Mouse (Mus musculus) forebrain, embryonic 15.5 days (tissue): ENCODE results near the gene Zbtb48. TPM values are rescaled to one million over a fixed set of nuclear protein-coding genes. Genes with fewer than 3 reads are reported as not detected.
A peak's percentile ranks its signal among the peaks of the same experiment; 100 is the strongest.

Experiments
- ATAC-seq: fragments of 200-750 bp; cut with Nextera tagmentation; replicated peaks from 2 replicates; pipeline ENCODE4 v1.8.0; 2017; ENCODE audit warnings: mild to moderate bottlenecking, moderate TSS enrichment, moderate library complexity
- H3K27ac ChIP-seq: fragments of 300-500 bp; sonication (generic); replicated peaks from 2 replicates; pipeline ENCODE4 v1.5.1; 2015; ENCODE audit warnings: mild to moderate bottlenecking, inconsistent platforms
- H3K27me3 ChIP-seq: fragments of 300-500 bp; sonication (generic); 2 replicates; pipeline ENCODE4 v1.6.1; 2015; ENCODE audit warnings: inconsistent platforms
- H3K36me3 ChIP-seq: fragments of 300-500 bp; sonication (generic); 2 replicates; pipeline ENCODE4 v1.6.1; 2015; ENCODE audit warnings: mild to moderate bottlenecking, inconsistent platforms
- H3K4me1 ChIP-seq: fragments of 300-500 bp; sonication (generic); 2 replicates; pipeline ENCODE4 v1.6.1; 2015; ENCODE audit warnings: inconsistent platforms
- H3K4me2 ChIP-seq: fragments of 300-500 bp; sonication (generic); replicated peaks from 2 replicates; pipeline ENCODE4 v1.6.1; 2015; ENCODE audit warnings: mild to moderate bottlenecking, inconsistent platforms
- H3K4me3 ChIP-seq: fragments of 300-500 bp; sonication (generic); 2 replicates; pipeline ENCODE4 v1.5.1; 2015; ENCODE audit warnings: mild to moderate bottlenecking, inconsistent platforms
- H3K9ac ChIP-seq: fragments of 300-500 bp; sonication (generic); replicated peaks from 2 replicates; pipeline ENCODE4 v1.6.1; 2015; ENCODE audit warnings: mild to moderate bottlenecking, inconsistent platforms
- H3K9me3 ChIP-seq: fragments of 300-500 bp; sonication (generic); 2 replicates; pipeline ENCODE4 v1.6.1; 2016; ENCODE audit warnings: inconsistent platforms
- WGBS: fragments of 180-500 bp; shearing (Covaris S2); methylation state at CpG from one replicate; pipeline ENCODE4 v1.1.7; 2015; ENCODE audit warnings: mixed read lengths; 5-methylcytosine and 5-hydroxymethylcytosine counted together
- polyA plus RNA-seq: library from polyadenylated mRNA; unstranded; fragments of >200 nt; fragmentation: Nextera tagmentation; extraction: Ambion mirVana; gene quantifications from 2 replicates; pipeline ENCODE4 v1.2.1, GENCODE M21; 2015

The Zbtb48 gene
- polyA plus RNA-seq, 1 experiment from 2014 or later = 21.5 TPM

GRCm38 (mm10) chr4:152026751-152027508 is 541 bp downstream of the Zbtb48 start:
- Histone ChIP-seq H3K27me3 (no peaks in the 10 kb centered on the region), H3K27ac (peak overlapping the region; percentile 68), H3K9me3 (no peaks in the 10 kb centered on the region), H3K9ac (peak overlapping the region; percentile 81), H3K4me1 (peaks cover 52% of the 10 kb centered on the region), H3K36me3 (peaks cover 13% of the 10 kb centered on the region; the same call in 1 of the 2 replicates), H3K4me3 (peak overlapping the region; percentile 91), H3K4me2 (peak overlapping the region; percentile 98)
- 1% methylated on average over 41 of the region's 41 CpGs for WGBS
- no peak for ATAC-seq

DNA sequence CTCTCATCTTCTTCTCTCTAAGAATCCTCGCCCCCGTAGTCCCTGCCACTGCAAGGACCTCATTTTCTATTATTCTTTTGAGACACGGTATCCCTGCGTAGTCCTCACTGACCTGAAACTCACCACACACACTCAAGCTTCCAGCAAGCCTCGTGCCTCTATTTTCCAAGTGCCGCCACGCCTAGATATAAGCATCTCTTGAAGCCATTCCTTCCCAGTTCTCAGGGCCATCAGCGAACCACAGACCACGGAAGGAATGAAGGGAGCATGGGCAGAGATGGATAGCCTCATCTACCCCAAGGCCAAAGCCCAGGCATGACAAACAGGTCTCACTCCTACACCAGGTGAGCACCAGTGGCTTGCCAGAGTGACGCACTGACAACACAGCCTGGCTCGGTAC is 2.9 kb downstream of the Zbtb48 start:
- Histone ChIP-seq H3K4me1 (peaks cover 45% of the 10 kb centered on the region), H3K27me3 (no peaks in the 10 kb centered on the region), H3K36me3 (peaks cover 38% of the 10 kb centered on the region), H3K27ac (no peak overlapping the region), H3K4me2 (no peak overlapping the region), H3K9me3 (no peaks in the 10 kb centered on the region), H3K4me3 (no peak overlapping the region), H3K9ac (no peak overlapping the region)
- 95% methylated on average over 11 of the region's 11 CpGs for WGBS
- no peak for ATAC-seq

GRCm38 (mm10) chr4:152022506-152022905 is 5.0 kb downstream of the Zbtb48 start:
- H3K27me3 ChIP-seq = no peaks in the 10 kb centered on the region
- 89% methylated on average over 8 of the region's 8 CpGs for WGBS
- H3K9ac ChIP-seq = no peak overlapping the region
- H3K4me2 ChIP-seq = no peak overlapping the region
- H3K36me3 ChIP-seq = peaks cover 45% of the 10 kb centered on the region
- H3K9me3 ChIP-seq = no peaks in the 10 kb centered on the region
- no peak overlapping the region for H3K27ac ChIP-seq
- ATAC-seq = no peak
- H3K4me3 ChIP-seq = no peak overlapping the region
- peaks cover 33% of the 10 kb centered on the region for H3K4me1 ChIP-seq

GRCm38 (mm10) chr4:152021568-152022097 is 5.8 kb downstream of the Zbtb48 start:
- Histone ChIP-seq H3K27me3 (no peaks in the 10 kb centered on the region), H3K9me3 (no peaks in the 10 kb centered on the region), H3K4me1 (peaks cover 29% of the 10 kb centered on the region), H3K4me2 (no peak overlapping the region), H3K36me3 (peaks cover 45% of the 10 kb centered on the region), H3K9ac (no peak overlapping the region), H3K4me3 (no peak overlapping the region), H3K27ac (no peak overlapping the region)
- no peak for ATAC-seq
- 74% methylated on average over 12 of the region's 12 CpGs for WGBS

DNA sequence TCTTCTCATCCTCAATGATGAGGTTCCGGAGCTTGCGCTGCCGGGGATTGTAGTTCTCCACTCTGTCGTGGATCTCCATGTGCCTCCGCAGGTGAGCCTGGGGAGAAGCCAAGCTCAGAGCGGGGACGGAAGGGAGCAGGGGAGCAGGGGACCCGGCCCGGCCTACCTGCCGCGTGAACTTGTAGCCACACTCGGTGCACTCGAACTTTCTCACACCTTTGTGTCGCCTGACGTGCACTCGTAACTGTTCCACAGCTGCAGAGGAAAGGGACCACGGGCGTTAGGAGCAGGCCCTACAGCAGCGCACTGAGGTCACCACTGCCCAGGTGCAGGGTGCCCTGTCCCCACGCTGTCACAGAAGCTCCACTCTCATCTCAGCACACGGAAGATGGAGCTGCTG is 7.4 kb downstream of the Zbtb48 start:
- 94% methylated on average over 21 of the region's 21 CpGs for WGBS
- no peak overlapping the region for H3K9ac ChIP-seq

DNA sequence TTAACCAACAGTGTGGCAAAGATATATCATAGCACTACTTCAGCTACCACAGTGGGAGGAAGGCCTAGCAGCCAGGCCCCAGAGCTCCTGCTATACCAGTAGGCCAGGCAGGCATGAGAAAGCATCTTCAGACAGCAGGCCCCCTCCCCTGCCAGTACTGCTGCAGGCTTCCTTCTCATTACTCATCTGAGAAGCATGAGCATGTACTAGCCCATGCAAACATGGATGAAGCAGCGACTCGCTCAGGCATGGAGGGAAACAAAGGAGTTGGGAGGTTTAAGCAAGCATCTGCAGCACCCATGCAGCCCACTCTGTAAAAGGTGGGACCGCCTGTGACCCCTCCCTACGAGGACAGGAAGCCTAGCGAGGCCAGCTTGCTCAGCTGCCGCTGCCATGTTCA is 8.4 kb downstream of the Zbtb48 start:
- Histone ChIP-seq H3K9me3 (no peaks in the 10 kb centered on the region), H3K9ac (no peak overlapping the region), H3K4me2 (no peak overlapping the region), H3K27me3 (no peaks in the 10 kb centered on the region), H3K36me3 (peaks cover 47% of the 10 kb centered on the region), H3K4me1 (peaks cover 4% of the 10 kb centered on the region; the same call in 1 of the 2 replicates), H3K4me3 (no peak overlapping the region), H3K27ac (no peak overlapping the region)
- WGBS = 84% methylated on average over 6 of the region's 6 CpGs
- ATAC-seq = no peak

More for the DNA sequence above, 7.4 kb downstream of the Zbtb48 start:
- no peaks in the 10 kb centered on the region for H3K27me3 ChIP-seq
- no peak overlapping the region for H3K27ac ChIP-seq
- no peak overlapping the region for H3K4me2 ChIP-seq
- no peaks in the 10 kb centered on the region for H3K9me3 ChIP-seq
- ATAC-seq = no peak
- H3K4me1 ChIP-seq = peaks cover 13% of the 10 kb centered on the region
- peaks cover 47% of the 10 kb centered on the region for H3K36me3 ChIP-seq
- no peak overlapping the region for H3K4me3 ChIP-seq

- H3K4me3 ChIP-seq = no peak overlapping the region
- ATAC-seq = no peak
- H3K27me3 ChIP-seq = peaks cover 2% of the 10 kb centered on the region
- no peaks in the 10 kb centered on the region for H3K9me3 ChIP-seq
- peaks cover 22% of the 10 kb centered on the region for H3K4me1 ChIP-seq
- H3K27ac ChIP-seq = no peak overlapping the region
- H3K9ac ChIP-seq = no peak overlapping the region
- H3K36me3 ChIP-seq = peaks cover 3% of the 10 kb centered on the region; the same call in 1 of the 2 replicates
- WGBS = 83% methylated on average over 12 of the region's 12 CpGs
- no peak overlapping the region for H3K4me2 ChIP-seq
Observed at GRCm38 (mm10) chr4:152013036-152013813, 14.2 kb downstream of the Zbtb48 start.

- Histone ChIP-seq H3K27ac (no peak overlapping the region), H3K27me3 (peaks cover 13% of the 10 kb centered on the region), H3K9ac (no peak overlapping the region), H3K4me1 (peaks cover 31% of the 10 kb centered on the region), H3K4me2 (no peak overlapping the region), H3K36me3 (peaks cover 3% of the 10 kb centered on the region; the same call in 1 of the 2 replicates), H3K4me3 (no peak overlapping the region), H3K9me3 (no peaks in the 10 kb centered on the region)
- no peak for ATAC-seq
- 95% methylated on average over 16 of the region's 16 CpGs for WGBS
Observed at GRCm38 (mm10) chr4:152012109-152012508, 15.4 kb downstream of the Zbtb48 start.

- Histone ChIP-seq H3K36me3 (peaks cover 3% of the 10 kb centered on the region; the same call in 1 of the 2 replicates), H3K9me3 (no peaks in the 10 kb centered on the region), H3K9ac (no peak overlapping the region), H3K4me2 (peak overlapping the region; percentile 94), H3K4me3 (no peak overlapping the region), H3K27me3 (peaks cover 21% of the 10 kb centered on the region), H3K27ac (no peak overlapping the region), H3K4me1 (peaks cover 31% of the 10 kb centered on the region)
- 75% methylated on average over 8 of the region's 8 CpGs for WGBS
- ATAC-seq = no peak
Observed at GRCm38 (mm10) chr4:152011171-152011760, 16.2 kb downstream of the Zbtb48 start.

- Histone ChIP-seq H3K4me1 (peaks cover 31% of the 10 kb centered on the region), H3K36me3 (peaks cover 3% of the 10 kb centered on the region; the same call in 1 of the 2 replicates), H3K4me3 (peak overlapping the region; percentile 78), H3K9me3 (no peaks in the 10 kb centered on the region), H3K27ac (no peak overlapping the region), H3K4me2 (peak overlapping the region; percentile 94), H3K27me3 (peaks cover 22% of the 10 kb centered on the region), H3K9ac (no peak overlapping the region)
- WGBS = 9% methylated on average over 13 of the region's 13 CpGs
- ATAC-seq = no peak
Observed at GRCm38 (mm10) chr4:152010707-152011134, 16.8 kb downstream of the Zbtb48 start.

GRCm38 (mm10) chr4:152010091-152010706 is 17.3 kb downstream of the Zbtb48 start:
- peak overlapping the region; percentile 46 for H3K9ac ChIP-seq
- peak overlapping the region; percentile 78 for H3K4me3 ChIP-seq
- 3% methylated on average over 10 of the region's 10 CpGs for whole genome bisulfite sequencing
- no peak overlapping the region for H3K27ac ChIP-seq
- ATAC-seq = no peak
- no peaks in the 10 kb centered on the region for H3K9me3 ChIP-seq
- H3K4me1 ChIP-seq = peaks cover 31% of the 10 kb centered on the region
- no peaks in the 10 kb centered on the region; the same call in 1 of the 2 replicates for H3K36me3 ChIP-seq
- H3K4me2 ChIP-seq = peak overlapping the region; percentile 94
- H3K27me3 ChIP-seq = peaks cover 22% of the 10 kb centered on the region
